Mouse (Mus musculus): ENCODE data around the gene Dglucy. TPM values are rescaled to one million over a fixed set of nuclear protein-coding genes. Genes with fewer than 3 reads are reported as not detected.
"Not testable (repeated sequence)": the region's sequence is repeated elsewhere in the genome, so short reads cannot be mapped to it uniquely, and the experiment has no call there.

The Dglucy gene
- polyA plus RNA-seq, 1 experiment from 2014 or later, result 1.6 TPM

GRCm38 (mm10) chr12:100789981-100790550, 11.2 kb downstream of the Dglucy start:
- H3K27ac ChIP-seq (ENCODE audit: low read depth, low read length), result no peak overlapping the region
- no peak for ATAC-seq (replicated peaks; ENCODE audit: insufficient number of reproducible peaks, low FRiP score, low TSS enrichment)
- H3K27me3 ChIP-seq (ENCODE audit: control insufficient read depth, insufficient read depth, low read length), result no peaks in the 10 kb centered on the region
- no peaks in the 10 kb centered on the region for H3K36me3 ChIP-seq (ENCODE audit: control insufficient read depth, insufficient read depth, low read length)
- no peaks in the 10 kb centered on the region for H3K4me1 ChIP-seq (ENCODE audit: control insufficient read depth, insufficient read depth, low read length)
- 45% methylated on average over 3 of the region's 3 CpGs for WGBS (ENCODE audit: insufficient replicate concordance)
- no peaks in the 10 kb centered on the region for H3K9me3 ChIP-seq (replicated peaks; ENCODE audit: control insufficient read depth, low read length)
- no peak overlapping the region for H3K9ac ChIP-seq (ENCODE audit: low read depth, low read length)
- no peak overlapping the region for H3K4me3 ChIP-seq (ENCODE audit: low read depth, low read length)
- H3K4me2 ChIP-seq, result no peak overlapping the region

- Histone ChIP-seq H3K4me2 (no peak overlapping the region), H3K4me3 (ENCODE audit: low read depth, low read length) (no peak overlapping the region), H3K27me3 (ENCODE audit: control insufficient read depth, insufficient read depth, low read length) (no peaks in the 10 kb centered on the region), H3K36me3 (ENCODE audit: control insufficient read depth, insufficient read depth, low read length) (no peaks in the 10 kb centered on the region), H3K9ac (ENCODE audit: low read depth, low read length) (no peak overlapping the region), H3K4me1 (ENCODE audit: control insufficient read depth, insufficient read depth, low read length) (no peaks in the 10 kb centered on the region), H3K27ac (ENCODE audit: low read depth, low read length) (no peak overlapping the region), H3K9me3 (replicated peaks; ENCODE audit: control insufficient read depth, low read length) (no peaks in the 10 kb centered on the region)
- WGBS (ENCODE audit: insufficient replicate concordance), result 78% methylated on average over 6 of the region's 6 CpGs
- ATAC-seq (replicated peaks; ENCODE audit: insufficient number of reproducible peaks, low FRiP score, low TSS enrichment), result no peak
Measured at GRCm38 (mm10) chr12:100791425-100791824, 12.6 kb downstream of the Dglucy start.

- no peak overlapping the region for H3K27ac ChIP-seq (ENCODE audit: low read depth, low read length)
- no peak overlapping the region for H3K4me2 ChIP-seq
- 56% methylated on average over 7 of the region's 7 CpGs for WGBS (ENCODE audit: insufficient replicate concordance)
- H3K4me1 ChIP-seq (ENCODE audit: control insufficient read depth, insufficient read depth, low read length), result no peaks in the 10 kb centered on the region
- ATAC-seq (replicated peaks; ENCODE audit: insufficient number of reproducible peaks, low FRiP score, low TSS enrichment), result no peak
- no peak overlapping the region for H3K4me3 ChIP-seq (ENCODE audit: low read depth, low read length)
- no peaks in the 10 kb centered on the region for H3K27me3 ChIP-seq (ENCODE audit: control insufficient read depth, insufficient read depth, low read length)
- no peak overlapping the region for H3K9ac ChIP-seq (ENCODE audit: low read depth, low read length)
- no peaks in the 10 kb centered on the region for H3K9me3 ChIP-seq (replicated peaks; ENCODE audit: control insufficient read depth, low read length)
- no peaks in the 10 kb centered on the region for H3K36me3 ChIP-seq (ENCODE audit: control insufficient read depth, insufficient read depth, low read length)
Measured at GRCm38 (mm10) chr12:100794450-100795230, 15.8 kb downstream of the Dglucy start.

GRCm38 (mm10) chr12:100795390-100796036, 16.7 kb downstream of the Dglucy start:
- Histone ChIP-seq H3K27ac (ENCODE audit: low read depth, low read length) (no peak overlapping the region), H3K27me3 (ENCODE audit: control insufficient read depth, insufficient read depth, low read length) (no peaks in the 10 kb centered on the region), H3K9ac (ENCODE audit: low read depth, low read length) (no peak overlapping the region), H3K4me3 (ENCODE audit: low read depth, low read length) (no peak overlapping the region), H3K4me2 (no peak overlapping the region), H3K36me3 (ENCODE audit: control insufficient read depth, insufficient read depth, low read length) (no peaks in the 10 kb centered on the region), H3K4me1 (ENCODE audit: control insufficient read depth, insufficient read depth, low read length) (no peaks in the 10 kb centered on the region), H3K9me3 (replicated peaks; ENCODE audit: control insufficient read depth, low read length) (no peaks in the 10 kb centered on the region)
- ATAC-seq (replicated peaks; ENCODE audit: insufficient number of reproducible peaks, low FRiP score, low TSS enrichment), result no peak
- 67% methylated on average over 7 of the region's 7 CpGs for whole genome bisulfite sequencing (ENCODE audit: insufficient replicate concordance)

GRCm38 (mm10) chr12:100803391-100803790, 24.5 kb downstream of the Dglucy start:
- not testable (repeated sequence) for H3K9ac ChIP-seq (ENCODE audit: low read depth, low read length); H3K4me2 ChIP-seq; H3K4me1 ChIP-seq (ENCODE audit: control insufficient read depth, insufficient read depth, low read length); H3K4me3 ChIP-seq (ENCODE audit: low read depth, low read length); H3K36me3 ChIP-seq (ENCODE audit: control insufficient read depth, insufficient read depth, low read length); ATAC-seq (replicated peaks; ENCODE audit: insufficient number of reproducible peaks, low FRiP score, low TSS enrichment); H3K27ac ChIP-seq (ENCODE audit: low read depth, low read length); H3K27me3 ChIP-seq (ENCODE audit: control insufficient read depth, insufficient read depth, low read length); H3K9me3 ChIP-seq (replicated peaks; ENCODE audit: control insufficient read depth, low read length)
- WGBS (ENCODE audit: insufficient replicate concordance), result 85% methylated on average over 18 of the region's 19 CpGs

GRCm38 (mm10) chr12:100807280-100807679, 28.4 kb downstream of the Dglucy start:
- no peak for ATAC-seq (replicated peaks; ENCODE audit: insufficient number of reproducible peaks, low FRiP score, low TSS enrichment)
- H3K9me3 ChIP-seq (replicated peaks; ENCODE audit: control insufficient read depth, low read length), result no peaks in the 10 kb centered on the region
- H3K4me2 ChIP-seq, result no peak overlapping the region
- H3K27me3 ChIP-seq (ENCODE audit: control insufficient read depth, insufficient read depth, low read length), result no peaks in the 10 kb centered on the region
- no peak overlapping the region for H3K4me3 ChIP-seq (ENCODE audit: low read depth, low read length)
- no peaks in the 10 kb centered on the region for H3K36me3 ChIP-seq (ENCODE audit: control insufficient read depth, insufficient read depth, low read length)
- no peaks in the 10 kb centered on the region for H3K4me1 ChIP-seq (ENCODE audit: control insufficient read depth, insufficient read depth, low read length)
- no peak overlapping the region for H3K9ac ChIP-seq (ENCODE audit: low read depth, low read length)
- H3K27ac ChIP-seq (ENCODE audit: low read depth, low read length), result no peak overlapping the region
- WGBS (ENCODE audit: insufficient replicate concordance), result 74% methylated on average over 7 of the region's 7 CpGs

GRCm38 (mm10) chr12:100808609-100809280, 29.9 kb downstream of the Dglucy start:
- H3K4me3 ChIP-seq (ENCODE audit: low read depth, low read length), result no peak overlapping the region
- WGBS (ENCODE audit: insufficient replicate concordance), result 54% methylated on average over 13 of the region's 13 CpGs
- no peaks in the 10 kb centered on the region for H3K27me3 ChIP-seq (ENCODE audit: control insufficient read depth, insufficient read depth, low read length)
- no peak for ATAC-seq (replicated peaks; ENCODE audit: insufficient number of reproducible peaks, low FRiP score, low TSS enrichment)
- H3K9ac ChIP-seq (ENCODE audit: low read depth, low read length), result no peak overlapping the region
- no peak overlapping the region for H3K27ac ChIP-seq (ENCODE audit: low read depth, low read length)
- H3K4me2 ChIP-seq, result no peak overlapping the region
- no peaks in the 10 kb centered on the region for H3K36me3 ChIP-seq (ENCODE audit: control insufficient read depth, insufficient read depth, low read length)
- H3K9me3 ChIP-seq (replicated peaks; ENCODE audit: control insufficient read depth, low read length), result no peaks in the 10 kb centered on the region
- H3K4me1 ChIP-seq (ENCODE audit: control insufficient read depth, insufficient read depth, low read length), result no peaks in the 10 kb centered on the region

- H3K4me3 ChIP-seq (ENCODE audit: low read depth, low read length), result no peak overlapping the region
- H3K9me3 ChIP-seq (replicated peaks; ENCODE audit: control insufficient read depth, low read length), result no peaks in the 10 kb centered on the region
- no peak overlapping the region for H3K9ac ChIP-seq (ENCODE audit: low read depth, low read length)
- WGBS (ENCODE audit: insufficient replicate concordance), result 86% methylated on average over 11 of the region's 11 CpGs
- H3K4me1 ChIP-seq (ENCODE audit: control insufficient read depth, insufficient read depth, low read length), result no peaks in the 10 kb centered on the region
- H3K27ac ChIP-seq (ENCODE audit: low read depth, low read length), result no peak overlapping the region
- no peak overlapping the region for H3K4me2 ChIP-seq
- H3K27me3 ChIP-seq (ENCODE audit: control insufficient read depth, insufficient read depth, low read length), result no peaks in the 10 kb centered on the region
- no peaks in the 10 kb centered on the region for H3K36me3 ChIP-seq (ENCODE audit: control insufficient read depth, insufficient read depth, low read length)
- no peak for ATAC-seq (replicated peaks; ENCODE audit: insufficient number of reproducible peaks, low FRiP score, low TSS enrichment)
Measured at GRCm38 (mm10) chr12:100810542-100810941, 31.7 kb downstream of the Dglucy start.

All from heart, embryonic 11.5 days (tissue).